Mouse (Mus musculus): ENCODE measurements at regions not wholly inside any gene's neighbourhood (a gene's known extent, or its start where the extent isn't known, plus 50 kb on each side); places are given as distances from the start of the nearest gene placed in this dataset.

GRCm38 (mm10) chr9:71358961-71359360, 126.8 kb downstream of the Polr2m start:
- no peak for TF ChIP-seq USF2 (IDR thresholded peaks at IDR 0.05; ENCODE audit: borderline replicate concordance in 1 of 2, insufficient read depth in 1 of 2, low read depth in 1 of 2, low read length in 2 of 2)
- TF ChIP-seq SIN3A (IDR thresholded peaks at IDR 0.05; ENCODE audit: low read length), result no peak
- TF ChIP-seq CHD1 (IDR thresholded peaks at IDR 0.05; ENCODE audit: low read depth, low read length), result no peak
- TF ChIP-seq CTCF (IDR thresholded peaks at IDR 0.05 in 2 of 3, conservative IDR thresholded peaks at IDR 0.05 in 1 of 3; ENCODE audit: control insufficient read depth in 1 of 3, insufficient read depth in 1 of 3, low read depth in 2 of 3, low read length in 3 of 3, poor library complexity in 1 of 3, severe bottlenecking in 1 of 3), result peak; percentile 22 to 81 (median 77); a peak in 5 of 6 replicates
- no peak for TF ChIP-seq GABPA (IDR thresholded peaks at IDR 0.05; ENCODE audit: low read depth, low read length)
- no peak for TF ChIP-seq USF1 (IDR thresholded peaks at IDR 0.05; ENCODE audit: low read depth, low read length)
- TF ChIP-seq MYC (IDR thresholded peaks at IDR 0.05; ENCODE audit: low read depth, low read length), result no peak
- no peak for TF ChIP-seq POLR2A (IDR thresholded peaks at IDR 0.05; ENCODE audit: control insufficient read depth in 1 of 2, insufficient read depth in 1 of 2, low read depth in 1 of 2, low read length in 2 of 2, poor library complexity in 1 of 2)
